Mouse (Mus musculus): ENCODE data around the gene Tmem132c.

The Tmem132c gene

DNA sequence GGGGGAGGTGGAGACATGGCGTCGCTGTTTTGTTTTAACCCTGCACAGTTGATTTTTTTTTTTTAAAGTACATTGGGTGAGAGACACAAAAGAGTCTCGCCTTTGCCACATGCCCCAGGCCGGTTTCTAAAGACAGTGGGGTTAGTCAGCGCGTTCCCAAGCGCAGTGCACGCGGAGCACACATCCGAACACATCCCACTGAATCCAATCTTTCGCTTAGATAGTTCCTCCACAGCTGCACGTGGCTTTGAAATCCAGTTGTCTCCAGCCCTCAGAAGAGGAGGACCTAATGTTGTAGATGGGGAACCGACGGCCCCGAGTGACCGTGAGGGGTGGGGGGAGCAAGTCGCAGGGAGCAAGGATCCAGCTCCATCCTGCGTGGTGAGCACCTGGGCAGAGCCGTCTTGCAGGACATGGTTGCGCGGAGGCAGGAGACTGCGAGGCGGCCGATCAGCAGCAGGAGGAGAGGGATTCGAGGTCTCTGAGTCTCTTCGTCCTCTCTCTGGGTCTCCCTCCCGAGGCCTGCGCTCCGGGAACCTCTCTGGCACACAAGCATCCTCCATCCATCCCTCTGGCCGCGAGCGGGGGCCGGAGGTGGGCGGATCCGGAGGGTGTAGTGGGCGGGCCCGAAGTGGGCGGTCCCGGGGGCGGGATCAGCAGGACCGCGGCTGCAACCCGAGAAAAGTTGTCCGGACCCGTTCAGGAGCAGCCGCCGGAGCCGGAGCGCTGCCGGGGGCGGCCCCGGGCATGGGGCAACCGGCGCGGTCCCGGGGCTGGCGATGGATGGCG, at the start of gene Tmem132c:
Gene Tmem132c (plus strand): TSS at position 673 of the 789 bp plus-strand sequence.
- no peak for DNase-seq (ENCODE audit: low spot score in 2 of 2)

DNA sequence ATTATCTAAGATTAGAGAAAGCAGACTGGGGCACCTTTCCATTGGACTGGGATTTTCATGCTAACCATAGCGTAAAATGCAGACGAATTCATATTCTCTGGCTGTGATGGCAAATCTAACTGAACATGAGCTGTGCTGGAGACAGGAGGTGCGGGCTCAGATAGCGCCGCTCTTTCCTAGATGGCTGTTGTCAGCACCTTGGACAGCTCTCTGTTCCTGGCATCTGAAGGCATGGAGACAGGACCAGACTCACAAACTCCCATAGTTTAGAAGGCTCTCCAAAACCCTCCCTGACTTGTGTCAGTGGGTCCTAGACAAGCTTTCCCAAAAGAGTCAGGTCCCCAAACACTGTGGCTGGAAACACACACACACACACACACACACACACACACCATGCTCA, 49.7 kb upstream of the Tmem132c start:
- DNase-seq (ENCODE audit: low spot score in 2 of 2): no peak

DNA sequence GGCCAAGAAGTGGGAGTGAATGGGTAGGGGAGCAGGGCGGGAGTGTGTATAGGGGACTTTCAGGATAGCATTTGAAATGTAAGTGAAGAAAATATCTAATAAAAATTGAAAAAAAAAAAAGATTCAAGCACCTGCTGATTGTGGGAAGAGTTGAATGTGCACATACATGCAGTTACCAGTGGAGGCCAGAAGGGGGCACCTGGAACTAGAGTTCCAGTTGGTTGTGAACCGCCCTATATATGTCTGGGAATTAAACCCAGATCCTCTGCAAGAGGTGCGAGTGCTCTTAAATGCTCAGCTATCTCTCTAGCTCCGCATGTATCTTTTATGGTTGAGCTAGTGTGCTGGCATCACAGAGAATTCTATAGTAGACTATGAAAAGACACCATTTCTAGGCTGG, 42.8 kb upstream of the Tmem132c start:
- DNase-seq (ENCODE audit: low spot score in 2 of 2): no peak

DNA sequence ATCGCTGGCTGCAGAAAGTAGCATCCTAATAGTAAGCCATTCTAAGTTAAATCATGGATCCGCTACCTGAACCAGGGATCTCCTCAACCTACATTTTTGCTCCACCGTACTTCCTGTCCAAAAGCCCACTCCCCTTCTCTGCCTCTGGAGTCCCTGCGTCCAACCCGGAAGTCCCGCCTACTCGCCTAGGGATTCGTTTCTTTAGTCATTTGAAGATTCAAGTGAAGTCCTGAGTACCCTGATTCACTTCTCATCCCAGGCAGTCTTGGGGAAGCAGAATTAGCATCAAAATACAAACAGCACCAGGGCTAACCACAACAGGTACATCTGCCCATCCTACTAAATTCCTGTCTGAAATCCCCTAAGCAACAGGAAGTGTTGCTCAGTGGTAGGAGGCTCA, 36.7 kb upstream of the Tmem132c start:
- DNase-seq (ENCODE audit: low spot score in 2 of 2): no peak

DNA sequence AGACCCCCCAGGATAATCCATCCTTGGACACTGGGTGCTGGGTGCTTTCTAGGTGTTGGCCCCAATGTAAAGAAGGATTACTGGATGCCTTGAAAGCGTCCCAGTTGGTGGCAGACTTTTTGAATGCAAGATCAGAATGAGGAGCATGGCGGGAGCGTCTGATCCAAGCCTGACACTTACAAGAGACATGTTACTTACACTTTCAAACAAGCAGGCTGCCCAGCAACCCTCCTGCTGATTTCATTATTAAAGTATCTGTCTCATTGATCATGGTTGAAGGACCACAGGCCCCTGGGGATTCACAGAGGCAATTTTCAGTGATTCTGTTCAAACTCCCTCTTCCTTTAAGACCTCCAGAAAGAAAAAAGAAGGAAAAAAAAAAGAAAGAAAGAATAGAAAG, 25.2 kb upstream of the Tmem132c start:
- DNase-seq (ENCODE audit: low spot score in 2 of 2): no peak

DNA sequence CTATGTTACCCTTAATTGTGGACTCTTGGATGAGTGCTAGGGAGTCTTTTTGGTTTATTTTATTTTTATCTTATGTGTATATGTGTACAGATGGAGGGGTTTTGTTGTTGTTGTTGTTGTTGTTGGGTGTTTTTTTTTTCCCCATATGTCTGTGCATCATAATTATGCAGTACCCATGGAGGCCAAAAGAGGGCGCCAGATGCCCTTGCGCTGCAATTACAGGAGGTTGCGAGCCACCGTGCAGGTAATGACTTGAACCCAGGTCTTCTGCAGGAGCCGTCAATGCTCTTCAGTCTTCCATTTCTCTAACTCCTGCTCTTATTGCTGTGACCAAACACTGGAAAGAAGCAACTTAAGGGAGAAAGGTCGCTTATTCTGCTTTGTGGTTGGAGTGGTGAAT, 23.9 kb upstream of the Tmem132c start:
- no peak for DNase-seq (ENCODE audit: low spot score in 2 of 2)

DNA sequence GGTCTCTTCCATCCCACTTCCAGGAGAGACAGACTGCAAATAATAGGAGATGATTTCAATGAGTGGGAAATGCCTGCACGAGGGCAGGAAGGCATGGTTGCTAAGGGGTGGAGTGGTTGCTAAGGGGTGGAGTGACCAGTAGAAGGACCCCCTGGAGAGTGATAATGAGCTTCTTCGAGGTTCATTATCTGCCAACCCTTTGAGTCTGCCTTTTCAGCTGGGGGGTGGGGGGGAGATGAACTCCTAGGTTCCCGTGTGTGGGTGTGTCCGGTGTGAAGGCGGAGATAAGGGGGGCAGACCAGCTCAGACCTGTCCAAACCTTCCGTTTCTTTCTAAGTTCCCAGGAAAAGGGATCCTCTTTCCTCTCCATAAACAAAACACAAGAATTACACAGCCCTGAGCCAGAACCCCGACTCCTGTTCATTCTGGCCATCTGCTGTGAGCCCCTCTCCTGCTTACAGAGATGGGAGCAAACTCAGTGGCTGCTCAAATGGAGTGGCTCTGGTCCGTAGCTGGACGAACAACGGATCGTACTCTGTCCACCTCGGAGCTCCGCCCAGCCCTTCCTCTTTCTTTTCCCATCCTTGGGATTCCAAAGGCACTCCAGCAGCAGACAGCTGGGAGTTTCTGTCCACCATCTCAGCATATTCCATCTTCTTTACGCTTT, 13.5 kb upstream of the Tmem132c start:
- DNase-seq (ENCODE audit: low spot score in 2 of 2): no peak

DNA sequence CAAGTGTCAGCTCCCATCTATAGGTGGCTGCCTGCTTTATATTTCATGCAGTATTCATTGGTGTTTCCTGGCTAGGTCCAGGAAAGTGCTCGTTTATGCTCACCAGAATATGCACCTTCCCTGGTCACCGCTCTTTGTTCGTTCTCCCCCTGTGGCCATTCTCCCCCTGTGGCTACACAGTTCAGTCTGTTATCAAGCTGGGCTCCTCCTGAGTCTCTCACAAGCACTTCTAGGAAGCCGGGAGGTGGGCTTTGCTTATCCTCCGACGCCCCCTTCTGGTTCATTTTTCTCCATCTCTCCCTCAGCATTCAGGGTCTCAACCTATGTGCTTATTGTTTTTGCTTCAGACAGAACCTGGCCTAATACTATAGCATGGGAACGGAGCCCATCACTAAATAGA, 6.9 kb upstream of the Tmem132c start:
- no peak for DNase-seq (ENCODE audit: low spot score in 2 of 2)

DNA sequence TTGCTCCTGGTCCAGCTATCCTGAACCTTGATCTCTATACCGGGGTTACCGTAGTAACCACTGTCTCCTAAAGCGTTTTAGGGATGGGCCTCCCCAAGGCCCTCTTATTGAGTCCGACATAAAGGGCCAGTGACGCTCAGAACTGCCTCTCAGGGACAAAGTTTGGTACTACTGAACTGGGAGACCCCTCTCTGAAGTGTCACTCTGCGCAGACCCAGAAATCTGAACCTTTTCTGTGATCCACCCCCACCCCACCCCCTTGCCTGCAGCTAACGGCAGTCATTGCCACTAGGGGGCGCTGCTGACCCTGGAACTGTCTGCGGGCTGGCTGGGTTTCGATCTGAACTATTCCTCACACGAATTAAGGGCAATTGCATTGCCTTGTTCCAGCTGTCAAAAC, 6.4 kb upstream of the Tmem132c start:
- peak in 1 of 2 experiments; percentile 10 for DNase-seq (ENCODE audit: low spot score in 2 of 2)

DNA sequence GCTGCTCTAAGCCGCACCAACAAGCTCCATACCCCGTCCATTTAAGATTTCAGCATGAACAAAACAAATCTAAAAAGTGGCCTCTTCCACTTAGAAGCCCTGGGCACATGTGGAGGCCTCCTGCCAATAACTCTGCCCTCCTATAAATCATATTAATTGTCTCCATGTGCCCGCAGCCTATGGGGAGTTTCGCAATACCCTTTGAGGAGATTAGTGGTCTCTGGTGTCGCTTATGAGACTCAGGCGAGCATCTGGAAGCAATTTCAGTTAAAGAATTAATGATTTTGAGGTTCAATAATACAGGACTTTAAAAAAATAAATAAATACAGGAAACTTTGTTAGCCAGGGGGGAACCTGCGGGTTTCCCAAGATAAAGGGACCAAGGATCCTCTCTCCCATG, 1.9 kb upstream of the Tmem132c start:
- no peak for DNase-seq (ENCODE audit: low spot score in 2 of 2)

DNA sequence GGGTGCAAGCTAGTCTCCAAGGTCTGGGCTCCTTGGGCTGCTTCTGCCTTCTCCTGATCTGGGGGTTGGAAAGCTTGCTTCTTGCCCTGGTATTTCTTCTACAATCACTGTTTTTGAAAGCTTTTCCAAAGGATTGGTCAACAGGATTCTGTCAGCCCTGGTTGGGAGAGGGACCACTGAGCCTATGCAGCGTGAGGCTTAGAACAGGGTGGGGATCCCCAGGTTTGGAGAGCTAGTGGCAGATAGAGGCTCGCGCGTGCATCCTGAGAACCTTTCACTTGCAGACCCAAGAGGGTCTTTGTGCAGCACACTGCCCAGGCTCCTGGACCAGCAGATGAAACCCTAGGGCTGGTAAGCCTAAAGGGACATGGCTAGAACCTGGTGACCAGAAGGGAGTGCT, 962 bp upstream of the Tmem132c start:
- no peak for DNase-seq (ENCODE audit: low spot score in 2 of 2)

DNA sequence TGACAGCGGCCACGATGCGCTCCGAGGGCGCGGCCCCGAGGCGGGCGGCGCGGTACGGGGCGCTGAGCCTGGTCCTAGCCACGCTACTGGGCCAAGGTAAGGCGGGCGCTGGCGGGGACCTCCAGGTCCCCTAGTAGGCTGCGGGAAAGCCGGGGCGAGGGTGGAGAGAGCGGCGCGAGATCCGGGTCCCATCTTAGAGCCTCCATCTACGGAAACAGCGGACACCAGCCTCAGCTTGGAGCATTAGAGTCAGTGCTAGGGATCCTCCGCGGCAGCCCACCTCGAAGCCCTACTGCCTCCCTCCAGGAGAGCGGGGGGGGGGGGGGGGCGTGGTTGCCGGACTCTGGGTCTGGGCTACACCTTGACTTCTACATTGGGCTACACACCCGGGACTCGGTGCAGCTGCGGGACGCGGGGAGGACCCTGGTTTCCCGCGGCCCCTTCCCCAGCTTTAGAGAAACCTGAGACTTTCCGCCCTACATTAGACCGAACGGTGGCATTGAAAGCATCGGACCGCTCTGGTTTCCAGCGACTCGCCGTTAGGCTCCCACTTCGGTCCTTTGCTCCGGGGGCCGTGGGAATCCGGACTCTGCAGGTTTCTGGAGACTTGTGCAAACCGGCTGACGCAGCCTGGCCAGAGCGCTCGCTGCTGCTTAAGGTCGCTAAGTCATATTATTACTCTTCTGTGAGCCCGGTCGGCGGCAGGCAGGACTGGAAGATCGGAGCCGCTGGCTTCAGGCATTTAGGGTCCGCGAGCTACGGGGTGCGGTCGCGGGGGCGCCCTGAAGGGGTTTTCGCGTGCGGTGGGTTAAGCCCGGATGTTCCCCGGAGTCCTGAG, 536 bp downstream of the Tmem132c start:
- no peak for DNase-seq (ENCODE audit: low spot score in 2 of 2)

DNA sequence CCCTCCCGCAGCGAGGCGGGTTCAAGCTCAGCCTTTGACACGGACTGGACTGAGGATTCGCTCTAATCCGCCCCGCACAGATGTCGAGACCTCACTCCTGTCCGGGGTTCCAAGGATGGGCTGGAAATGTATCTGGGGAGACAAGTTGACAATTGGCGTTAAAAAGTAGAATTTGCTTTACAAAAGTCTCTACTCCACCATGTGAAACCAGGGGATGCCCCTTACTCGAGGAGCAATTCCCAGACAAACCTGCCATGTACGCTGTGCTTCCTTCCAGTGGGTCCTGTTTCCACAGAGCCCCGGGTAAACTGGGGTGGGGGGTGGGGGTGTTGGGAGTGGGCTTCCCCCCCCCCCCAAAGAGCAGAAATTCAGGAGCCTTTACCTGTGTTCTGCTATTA, 1.2 kb downstream of the Tmem132c start:
- DNase-seq (ENCODE audit: low spot score in 2 of 2): no peak

DNA sequence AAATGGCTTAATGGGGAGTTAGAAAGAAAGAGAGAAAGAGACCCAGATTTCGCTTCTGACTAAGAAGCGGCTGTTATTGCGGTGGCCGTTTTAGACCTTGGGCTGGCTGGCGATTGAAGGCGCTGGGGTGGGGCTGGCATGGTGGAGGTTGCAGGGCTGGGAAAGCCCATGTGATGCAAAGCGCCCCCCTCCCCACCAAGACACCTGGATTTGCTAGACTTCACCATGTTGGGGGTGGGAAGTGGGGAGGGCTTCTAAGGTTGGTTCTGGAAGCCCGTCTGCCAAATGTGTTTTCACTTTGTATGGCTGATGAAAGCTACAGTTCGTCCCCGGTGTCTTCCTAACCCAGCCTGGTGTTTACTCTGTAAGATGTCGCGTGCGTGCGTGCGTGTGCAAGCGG, 1.6 kb downstream of the Tmem132c start:
- DNase-seq (ENCODE audit: low spot score in 2 of 2): no peak

DNA sequence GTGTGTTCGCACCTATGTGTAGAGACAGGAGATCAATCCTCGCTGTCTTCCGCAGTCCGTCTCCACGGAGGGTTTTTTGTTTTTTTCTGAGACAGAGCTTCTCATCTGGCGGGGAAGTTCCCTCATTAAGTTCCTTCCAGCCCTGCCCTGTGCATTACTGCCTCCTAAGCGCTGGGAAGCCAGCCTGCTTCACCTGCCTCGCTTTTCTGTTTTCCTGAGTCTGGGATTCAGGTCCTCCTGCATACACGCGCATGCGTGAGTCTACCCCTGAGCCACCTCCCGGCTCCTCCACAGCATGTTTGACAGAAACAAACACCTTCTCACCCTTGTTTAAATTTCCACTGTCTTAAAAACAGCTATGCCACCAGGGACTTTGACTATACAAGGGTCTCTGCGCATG, 2.0 kb downstream of the Tmem132c start:
- no peak for DNase-seq (ENCODE audit: low spot score in 2 of 2)

DNA sequence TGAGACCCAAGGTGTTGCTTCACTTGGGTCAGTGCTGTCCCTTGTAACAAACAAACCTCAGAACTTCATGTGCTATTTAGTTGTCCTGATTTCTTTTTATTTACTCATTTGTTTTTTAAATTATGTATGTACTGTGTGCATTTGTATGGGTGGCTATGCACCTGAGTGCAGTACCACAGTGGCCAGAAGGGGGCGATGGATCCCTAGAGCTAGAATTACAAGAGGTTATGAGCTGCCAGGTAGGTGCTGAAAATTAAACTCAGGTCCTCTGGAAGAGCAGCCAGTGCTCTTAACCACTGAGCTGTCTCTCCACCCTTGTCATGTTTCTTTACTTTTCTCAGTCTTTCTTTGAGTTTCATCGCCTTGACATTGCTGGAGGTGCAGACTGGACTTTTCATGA, 11.7 kb downstream of the Tmem132c start:
- no peak for DNase-seq (ENCODE audit: low spot score in 2 of 2)

DNA sequence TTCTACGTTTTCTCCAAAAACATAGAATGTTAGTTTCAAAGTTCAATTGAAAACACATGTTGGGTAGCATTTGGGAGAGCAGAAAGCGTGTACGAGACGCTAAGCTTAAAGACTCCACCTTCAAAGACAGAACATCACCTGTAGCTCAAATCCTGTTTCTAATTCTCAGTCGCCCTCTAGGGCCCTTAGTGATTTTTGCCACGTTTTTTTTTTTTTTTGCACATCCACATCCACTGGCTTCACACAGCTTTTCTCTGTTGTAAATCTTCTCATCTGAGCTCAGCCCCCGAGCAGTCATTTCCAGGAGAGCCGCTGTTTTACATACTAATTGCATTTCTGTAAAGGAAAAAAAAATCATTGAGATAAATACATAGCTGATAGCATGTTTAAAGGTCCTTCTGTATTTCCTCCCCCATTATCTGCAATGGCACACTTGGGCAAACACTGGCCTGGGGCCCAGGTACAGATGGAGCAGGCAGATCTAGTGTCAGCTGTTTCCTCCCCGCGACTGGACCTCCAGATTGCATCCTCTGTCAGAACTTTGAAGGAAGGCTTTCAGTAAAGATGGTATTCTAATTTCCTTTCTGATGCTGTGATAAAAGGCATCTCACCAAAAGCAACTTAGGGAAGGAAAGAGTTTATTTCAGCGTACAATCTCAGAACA, 15.5 kb downstream of the Tmem132c start:
- no peak for DNase-seq (ENCODE audit: low spot score in 2 of 2)

DNA sequence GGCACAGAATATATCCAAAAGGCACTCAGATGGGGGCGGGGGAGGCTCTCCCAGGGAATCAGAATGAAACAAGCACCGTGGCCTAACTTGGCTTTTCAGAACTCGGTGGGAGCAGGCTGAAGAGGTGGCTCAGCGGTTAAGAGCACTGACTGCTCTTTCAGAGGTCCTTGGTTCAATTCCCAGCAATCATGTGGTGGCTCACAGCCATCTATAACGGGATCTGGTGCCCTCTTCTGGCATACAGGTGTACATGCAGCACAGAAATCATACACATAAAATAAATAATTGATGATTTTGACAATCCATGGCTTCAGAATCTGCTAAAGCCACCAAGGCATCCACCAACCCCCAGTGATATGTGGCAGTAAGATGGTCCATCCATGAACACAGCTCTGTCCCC, 20.5 kb downstream of the Tmem132c start:
- no peak for DNase-seq (ENCODE audit: low spot score in 2 of 2)

DNA sequence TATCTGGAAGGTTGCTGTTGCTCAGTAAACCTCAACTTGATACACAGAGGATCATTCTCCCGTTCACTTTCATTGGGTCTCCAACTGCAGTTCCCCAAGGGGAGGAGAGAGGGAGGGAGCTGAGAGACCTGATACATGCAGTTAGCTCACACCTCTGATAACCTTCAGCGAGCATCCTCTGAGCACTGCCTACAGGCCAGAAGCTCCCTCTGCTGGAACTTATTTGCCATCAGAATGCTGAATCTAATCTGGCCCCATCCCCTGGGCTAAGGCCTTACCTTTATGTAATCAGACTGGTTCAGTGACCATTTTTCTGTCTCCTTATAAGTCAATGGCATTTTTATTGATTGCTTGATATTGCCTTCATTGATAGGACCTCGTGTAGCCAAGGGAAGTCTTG, 29.5 kb downstream of the Tmem132c start:
- no peak for DNase-seq (ENCODE audit: low spot score in 2 of 2)

DNA sequence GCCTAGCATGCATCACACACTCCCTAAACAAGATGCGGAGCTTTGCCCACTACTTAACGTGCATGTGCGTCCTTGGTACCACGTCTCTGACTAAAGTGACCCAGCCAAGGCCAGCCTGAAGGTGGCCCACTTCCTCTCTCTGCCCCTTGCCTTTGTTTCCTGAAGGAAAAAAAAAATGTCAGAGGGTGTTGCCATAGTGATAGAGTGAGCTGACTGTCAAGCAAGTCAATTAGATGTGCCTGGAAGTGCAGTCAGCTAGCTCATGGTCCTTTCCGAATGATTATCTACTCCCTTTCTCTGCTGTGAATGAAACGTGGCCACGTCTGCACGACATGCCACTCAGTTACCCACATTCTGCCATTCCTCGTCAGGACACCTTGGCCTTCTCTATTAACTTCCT, 37.9 kb downstream of the Tmem132c start:
- DNase-seq (ENCODE audit: low spot score in 2 of 2): no peak

DNA sequence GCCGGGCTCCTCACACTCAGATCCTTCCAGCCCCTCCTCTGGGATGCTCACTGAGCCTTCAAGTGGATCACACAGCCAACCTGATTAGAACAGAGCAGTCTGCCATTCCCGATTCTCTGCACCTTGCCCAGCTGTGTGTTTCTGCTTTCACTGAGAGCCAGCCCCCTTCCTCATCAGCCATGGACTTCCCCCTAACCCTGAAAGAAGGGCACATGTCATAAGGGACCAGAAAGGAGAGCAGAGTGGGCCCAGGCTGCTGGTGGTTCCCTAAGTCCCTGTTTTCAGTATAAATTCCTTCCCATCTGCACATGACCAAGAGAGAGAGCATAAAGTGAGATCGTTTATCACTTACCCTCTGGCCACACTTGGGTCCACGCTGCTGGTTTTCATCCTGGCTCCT, 39.6 kb downstream of the Tmem132c start:
- DNase-seq (ENCODE audit: low spot score in 2 of 2): no peak

DNA sequence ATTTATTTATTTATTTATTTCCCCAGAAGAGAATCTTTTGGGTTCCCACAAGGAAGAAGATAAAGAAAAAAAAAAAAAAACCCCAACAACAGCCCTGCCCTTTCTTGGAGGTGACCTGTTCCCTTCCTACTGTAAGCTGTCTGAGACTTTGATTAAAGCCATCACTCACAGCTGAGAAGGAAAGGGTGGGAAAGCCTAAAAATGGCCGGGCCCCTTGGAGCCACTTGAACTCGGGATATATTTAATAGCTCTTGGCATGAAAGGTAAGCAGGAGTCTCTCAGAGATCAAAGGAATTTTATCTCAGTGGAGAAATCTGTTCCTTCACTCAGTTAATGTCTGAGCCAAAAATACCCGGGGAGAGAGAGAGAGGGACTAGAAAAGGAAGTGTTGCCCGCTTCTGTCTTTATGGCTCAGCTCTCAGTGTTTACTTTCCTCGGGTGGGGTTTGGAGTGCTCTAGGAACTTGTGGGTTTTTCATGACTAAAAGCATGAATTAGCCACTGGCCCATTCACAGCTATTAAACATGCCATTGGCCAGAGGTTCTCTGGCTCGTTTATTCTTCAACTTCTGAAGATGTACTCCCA, 41.0 kb downstream of the Tmem132c start:
- no peak for DNase-seq (ENCODE audit: low spot score in 2 of 2)
